Mouse (Mus musculus) spleen, adult 2 months (tissue): ENCODE results near the gene Chrm3.

Experiments
- CTCF ChIP-seq: fragments of 200-500 bp; IDR thresholded peaks from 2 replicates; pipeline ENCODE4 v1.5.1; 2011; ENCODE audit warnings: mild to moderate bottlenecking, inconsistent platforms; ENCODE audit not compliant: insufficient read depth, insufficient read length, insufficient replicate concordance; ENCODE audit errors: extremely low read depth
- POLR2A ChIP-seq: fragments of 200-500 bp; IDR thresholded peaks from 2 replicates; pipeline ENCODE4 v1.6.1; 2011; ENCODE audit warnings: low read depth, low read length, inconsistent platforms

GRCm38 (mm10) chr13:10066829-10067618 lies 293.6 kb downstream of the Chrm3 start:
- TF ChIP-seq CTCF (no peak), POLR2A (no peak)
